Comparison of ENCODE assay signal across 8 mouse cellular contexts in the genomic region with DNA sequence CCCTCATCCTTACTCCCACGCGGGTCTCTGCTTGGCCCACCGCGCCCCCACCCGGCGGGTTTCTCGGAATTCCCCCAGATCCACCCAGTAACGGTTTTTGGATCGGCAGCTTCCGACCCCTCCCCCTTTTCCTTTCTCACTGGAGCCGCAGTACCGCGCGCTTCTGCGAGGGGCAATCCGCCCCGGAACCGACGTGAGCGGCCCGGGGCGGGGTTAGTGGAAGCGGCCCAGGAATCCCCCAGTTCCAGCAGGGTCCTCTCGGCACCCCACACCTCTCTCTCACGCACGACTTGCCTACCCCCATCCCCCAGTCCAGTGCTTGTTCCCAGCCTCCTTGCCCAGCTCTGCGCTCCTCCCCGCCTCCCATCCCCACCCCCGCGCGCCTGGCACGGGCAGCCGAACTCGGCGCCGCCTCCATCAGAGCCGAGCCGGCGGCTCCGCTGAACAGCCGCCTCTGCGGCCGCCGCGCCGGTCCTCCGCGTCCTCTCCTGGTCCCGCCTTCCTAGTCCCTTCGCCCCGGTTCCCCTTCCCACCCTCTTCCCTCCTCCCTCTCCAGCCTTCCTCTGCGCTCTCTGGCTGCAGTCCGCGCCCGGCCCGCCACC. TPM values are rescaled to one million over a fixed set of nuclear protein-coding genes. Genes with fewer than 3 reads are reported as not detected.
A peak's percentile ranks its signal among the peaks of the same experiment; 100 is the strongest.
DNase-seq lines count a peak whose midpoint lies in the region; ATAC-seq lines count a peak whose summit lies in the region.

March11 (plus strand) TSS at position 420 of the 602 bp plus-strand sequence.

- peaks cover 29% of the 10 kb centered on the region for H3K27me3 ChIP-seq in lung, embryonic 15.5 days
- H3K27me3 ChIP-seq in forebrain, embryonic 15.5 days: 0 out of 2 replicates have a peak, but pooled peaks cover 7% of the 10 kb centered on the region
- peaks cover 22% of the 10 kb centered on the region for H3K27me3 ChIP-seq in intestine, embryonic 16.5 days (replicated peaks; ENCODE audit: control insufficient read depth, insufficient read depth, low read length)
- peaks cover 25% of the 10 kb centered on the region for H3K27me3 ChIP-seq in limb, embryonic 15.5 days

- H3K4me2 ChIP-seq in lung, embryonic 15.5 days: peak within 1 kb of the TSS; percentile 91
- peak within 1 kb of the TSS; percentile 91 for H3K4me2 ChIP-seq in forebrain, embryonic 15.5 days (replicated peaks)
- peak within 1 kb of the TSS; percentile 88 for H3K4me2 ChIP-seq in intestine, embryonic 16.5 days (ENCODE audit: low read depth, low read length)
- peak within 1 kb of the TSS; percentile 96 for H3K4me2 ChIP-seq in limb, embryonic 15.5 days

- H3K9ac ChIP-seq in lung, embryonic 15.5 days: no peak within 1 kb of the TSS
- H3K9ac ChIP-seq in forebrain, embryonic 15.5 days (replicated peaks): peak within 1 kb of the TSS; percentile 66
- H3K9ac ChIP-seq in intestine, embryonic 16.5 days (ENCODE audit: low read depth, low read length): peak within 1 kb of the TSS; percentile 40
- H3K9ac ChIP-seq in limb, embryonic 15.5 days: no peak within 1 kb of the TSS

- H3K9me3 ChIP-seq in lung, embryonic 15.5 days: no peaks in the 10 kb centered on the region
- H3K9me3 ChIP-seq in forebrain, embryonic 15.5 days: no peaks in the 10 kb centered on the region
- no peaks in the 10 kb centered on the region for H3K9me3 ChIP-seq in intestine, embryonic 16.5 days (ENCODE audit: control insufficient read depth, low read length)
- no peaks in the 10 kb centered on the region for H3K9me3 ChIP-seq in limb, embryonic 15.5 days

- no peak for DNase-seq in lung, postnatal 25 days (ENCODE audit: low spot score)
- peak; percentile 57 for DNase-seq in cerebellum, adult 11-12 months
- DNase-seq in retina, embryonic 14.5 days (ENCODE audit: low spot score): peak; percentile 85
- no peak for DNase-seq in T-cell, adult 2 months (ENCODE audit: low spot score)

- ATAC-seq in lung, embryonic 15.5 days (ENCODE audit: borderline replicate concordance, extremely low read depth, low FRiP score, low TSS enrichment): peak; percentile 81
- ATAC-seq in forebrain, embryonic 15.5 days (replicated peaks): peak; percentile 98
- ATAC-seq in intestine, embryonic 16.5 days: peak; percentile 76
- 0 out of 2 replicates have a peak, but pooled peaks have one; percentile 55 for ATAC-seq in limb, embryonic 15.5 days (ENCODE audit: insufficient number of reproducible peaks, low FRiP score, low TSS enrichment, low read depth)

- H3K27ac ChIP-seq in lung, embryonic 15.5 days: no peak within 1 kb of the TSS
- H3K27ac ChIP-seq in forebrain, embryonic 15.5 days (replicated peaks): peak within 1 kb of the TSS; percentile 89
- H3K27ac ChIP-seq in intestine, embryonic 16.5 days (ENCODE audit: low read length): no peak within 1 kb of the TSS
- no peak within 1 kb of the TSS for H3K27ac ChIP-seq in limb, embryonic 15.5 days

- H3K4me3 ChIP-seq in lung, embryonic 15.5 days: peak within 1 kb of the TSS; percentile 50
- H3K4me3 ChIP-seq in forebrain, embryonic 15.5 days: peak within 1 kb of the TSS; percentile 71
- H3K4me3 ChIP-seq in intestine, embryonic 16.5 days (ENCODE audit: low read length): peak within 1 kb of the TSS; percentile 53
- H3K4me3 ChIP-seq in limb, embryonic 15.5 days: peak within 1 kb of the TSS; percentile 53

- 1% methylated on average over 54 of the region's 56 CpGs for WGBS in lung, embryonic 15.5 days
- under 1% methylated on average over 54 of the region's 56 CpGs for WGBS in forebrain, embryonic 15.5 days
- 1% methylated on average over 54 of the region's 56 CpGs for WGBS in intestine, embryonic 16.5 days
- 1% methylated on average over 54 of the region's 56 CpGs for WGBS in limb, embryonic 15.5 days

- peaks cover 12% of the 10 kb centered on the region for H3K4me1 ChIP-seq in lung, embryonic 15.5 days
- H3K4me1 ChIP-seq in forebrain, embryonic 15.5 days: peaks cover 11% of the 10 kb centered on the region
- peaks cover 4% of the 10 kb centered on the region; the same call in 1 of the 2 replicates for H3K4me1 ChIP-seq in intestine, embryonic 16.5 days (ENCODE audit: control insufficient read depth, insufficient read depth, low read length)
- H3K4me1 ChIP-seq in limb, embryonic 15.5 days: peaks cover 13% of the 10 kb centered on the region

- H3K36me3 ChIP-seq in lung, embryonic 15.5 days: no peaks in the 10 kb centered on the region
- no peaks in the 10 kb centered on the region for H3K36me3 ChIP-seq in forebrain, embryonic 15.5 days
- no peaks in the 10 kb centered on the region for H3K36me3 ChIP-seq in intestine, embryonic 16.5 days (ENCODE audit: control insufficient read depth, insufficient read depth, low read length)
- H3K36me3 ChIP-seq in limb, embryonic 15.5 days: no peaks in the 10 kb centered on the region

RNA-seq across cellular contexts. Expression of gene March11, which starts in this region (rescaled TPM):
- 0.16 and 0.44 TPM in 2 replicates for polyA plus RNA-seq in lung, embryonic 15.5 days (2015; fragmentation: Nextera tagmentation; extraction: Ambion mirVana)
- 3.8 and 4.3 TPM in 2 replicates for polyA plus RNA-seq in forebrain, embryonic 15.5 days (2015; fragmentation: Nextera tagmentation; extraction: Ambion mirVana)
- 0.16 and 0.21 TPM in 2 replicates for polyA plus RNA-seq in intestine, embryonic 16.5 days (2015; fragmentation: Nextera tagmentation; extraction: Ambion mirVana)
- polyA plus RNA-seq in limb, embryonic 15.5 days (2015; fragmentation: Nextera tagmentation; extraction: Ambion mirVana): 0.41 and 0.50 TPM in 2 replicates

Comparison
In these comparisons a context has a peak if more than half of its experiments do, and no peak if none do; other contexts are left out.
1. Peak in ATAC-seq, H3K4me3 ChIP-seq and H3K4me2 ChIP-seq in lung, embryonic 15.5 days; RNA of the gene not detected or under 1 TPM.
2. Peak in ATAC-seq, H3K4me3 ChIP-seq, H3K9ac ChIP-seq and H3K4me2 ChIP-seq in intestine, embryonic 16.5 days; RNA of the gene not detected or under 1 TPM.
3. Peak in ATAC-seq, H3K4me3 ChIP-seq and H3K4me2 ChIP-seq in limb, embryonic 15.5 days; RNA of the gene not detected or under 1 TPM.
4. DNase-seq: peak in cerebellum, adult 11-12 months (single experiment) and retina, embryonic 14.5 days (single experiment); none in lung, postnatal 25 days (single experiment) and T-cell, adult 2 months (single experiment).
5. Peak in every context shown above with its lines, with median percentiles within 50 percentile points of each other: ATAC-seq, H3K4me2 ChIP-seq and H3K4me3 ChIP-seq.